Mouse (Mus musculus) ES-E14 (cell line): Measurements from ENCODE around the gene Rfx6.

Experiments
- CHD2 ChIP-seq: IDR thresholded peaks from 2 replicates; pipeline ENCODE4 v1.6.1; 2014; ENCODE audit warnings: mild to moderate bottlenecking, low read depth, low read length, inconsistent platforms
- HCFC1 ChIP-seq: IDR thresholded peaks from 2 replicates; pipeline ENCODE4 v1.6.1; 2012; ENCODE audit warnings: low read length, inconsistent platforms, borderline replicate concordance; ENCODE audit not compliant: insufficient read depth
- MAFK ChIP-seq: IDR thresholded peaks from 2 replicates; pipeline ENCODE4 v1.6.1; 2014; ENCODE audit warnings: mild to moderate bottlenecking, low read depth, low read length, inconsistent platforms; ENCODE audit not compliant: insufficient read depth
- ZC3H11A ChIP-seq: IDR thresholded peaks from 2 replicates; pipeline ENCODE4 v1.6.1; 2012; ENCODE audit warnings: low read depth, mild to moderate bottlenecking, inconsistent platforms, low read length, borderline replicate concordance
- ZNF384 ChIP-seq: IDR thresholded peaks from 2 replicates; pipeline ENCODE4 v1.6.1; 2012; ENCODE audit warnings: low read depth, low read length, inconsistent platforms

DNA sequence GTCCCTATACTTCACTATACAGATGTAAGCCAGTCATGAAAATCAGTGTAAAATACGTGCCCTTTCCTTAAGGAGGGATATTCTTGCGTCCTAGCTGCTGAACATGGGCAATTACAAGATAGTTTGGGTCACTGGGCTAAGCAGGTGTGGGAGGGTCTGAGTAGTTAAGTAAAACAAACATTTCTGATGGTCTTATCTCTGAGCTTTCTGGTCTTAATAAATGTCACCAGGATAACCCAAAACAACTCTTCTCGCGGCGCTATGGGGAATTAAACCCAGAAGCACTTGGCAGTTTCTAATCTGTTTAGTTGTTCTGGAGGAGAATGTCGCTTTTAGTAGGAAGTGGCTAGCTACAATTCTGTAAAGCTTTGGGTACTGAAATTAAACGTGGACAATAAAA lies 91.7 kb downstream of the Rfx6 start:
- TF ChIP-seq HCFC1 (no peak), ZC3H11A (no peak), ZNF384 (no peak), MAFK (no peak), CHD2 (no peak)
